Mouse (Mus musculus) liver, embryonic 14.5 days (tissue): ENCODE results near the gene Gas6. TPM values are rescaled to one million over a fixed set of nuclear protein-coding genes. Genes with fewer than 3 reads are reported as not detected.

Source experiments
- ATAC-seq: fragments of 200-750 bp; cut with Nextera tagmentation; 2 replicates; pipeline ENCODE4 v1.8.0; 2017; ENCODE audit warnings: moderate number of reproducible peaks, mild to moderate bottlenecking, moderate library complexity; ENCODE audit not compliant: insufficient read depth
- DNase-seq, 3 experiments: peaks; one replicate each; pipeline ENCODE4 v3.0.0-alpha.2; 2012 to 2013; ENCODE audit warnings: low read depth in 3 of 3, low spot score in 3 of 3
- H3K27ac ChIP-seq: fragments of 300-500 bp; sonication (generic); 2 replicates; pipeline ENCODE4 v1.5.1; 2014; ENCODE audit warnings: moderate library complexity, mild to moderate bottlenecking, control low read depth, inconsistent platforms
- H3K27me3 ChIP-seq: fragments of 300-500 bp; sonication (generic); 2 replicates; pipeline ENCODE4 v1.6.1; 2014; ENCODE audit warnings: mild to moderate bottlenecking, low read length, moderate library complexity; ENCODE audit not compliant: control insufficient read depth, insufficient read depth
- H3K36me3 ChIP-seq: fragments of 300-500 bp; sonication (generic); replicated peaks from 2 replicates; pipeline ENCODE4 v1.6.1; 2014; ENCODE audit warnings: low read depth; ENCODE audit not compliant: control insufficient read depth, insufficient read depth
- H3K4me1 ChIP-seq, 2 experiments: fragments of 200-500 bp in 1 of 2; fragments of 300-500 bp in 1 of 2; sonication (generic) in 1 of 2; replicated peaks; 2 replicates each; pipeline ENCODE4 v1.6.1; 2012 to 2014; ENCODE audit warnings: antibody characterized with exemption in 1 of 2, inconsistent platforms in 1 of 2, low read length in 1 of 2; ENCODE audit not compliant: control insufficient read depth in 2 of 2, insufficient read depth in 2 of 2
- H3K4me2 ChIP-seq: fragments of 300-500 bp; sonication (generic); 2 replicates; pipeline ENCODE4 v1.6.1; 2014; ENCODE audit warnings: low read depth, mild to moderate bottlenecking, control low read depth, moderate library complexity
- H3K4me3 ChIP-seq, 2 experiments: fragments of 200-500 bp in 1 of 2; fragments of 300-500 bp in 1 of 2; sonication (generic) in 1 of 2; 2 replicates each; pipeline ENCODE4 v1.5.1; 2012 to 2014; ENCODE audit warnings: low read depth in 2 of 2, low read length in 2 of 2, mild to moderate bottlenecking in 2 of 2, control low read depth in 1 of 2, inconsistent platforms in 1 of 2, moderate library complexity in 1 of 2; ENCODE audit not compliant: insufficient read depth in 1 of 2
- H3K9ac ChIP-seq: fragments of 300-500 bp; sonication (generic); replicated peaks from 2 replicates; pipeline ENCODE4 v1.6.1; 2014; ENCODE audit warnings: mild to moderate bottlenecking, control low read depth, moderate library complexity
- H3K9me3 ChIP-seq: fragments of 300-500 bp; sonication (generic); 2 replicates; pipeline ENCODE4 v1.6.1; 2016; ENCODE audit warnings: low read length, mixed read lengths; ENCODE audit not compliant: control insufficient read depth
- CTCF ChIP-seq: IDR thresholded peaks from 2 replicates; pipeline ENCODE4 v1.5.1; 2016; ENCODE audit warnings: antibody characterized with exemption, low read depth, control low read depth
- EP300 ChIP-seq: IDR thresholded peaks from 2 replicates; pipeline ENCODE4 v1.6.1; 2016; ENCODE audit warnings: antibody characterized with exemption, low read depth
- WGBS: fragments of 180-500 bp; shearing (Covaris S2); extraction: QIAGEN DNeasy Blood & Tissue Kit; methylation state at CpG from one replicate; pipeline ENCODE4 v1.1.7; 2014; ENCODE audit not compliant: insufficient replicate concordance; 5-methylcytosine and 5-hydroxymethylcytosine counted together
- polyA plus RNA-seq, 2 experiments: library from polyadenylated mRNA; depleted of rRNA in 1 of 2; stranded (reverse) in 1 of 2; unstranded in 1 of 2; fragments of >200 nt; fragmentation: Nextera tagmentation in 1 of 2; extraction: Ambion mirVana in 1 of 2; gene quantifications; 2 replicates each; pipeline versions ENCODE4 v1.2.1 to v1.2.3; 2012 to 2014

Gene Gas6
- polyA plus RNA-seq, 2 experiments = 2.2 to 2.7 TPM

DNA sequence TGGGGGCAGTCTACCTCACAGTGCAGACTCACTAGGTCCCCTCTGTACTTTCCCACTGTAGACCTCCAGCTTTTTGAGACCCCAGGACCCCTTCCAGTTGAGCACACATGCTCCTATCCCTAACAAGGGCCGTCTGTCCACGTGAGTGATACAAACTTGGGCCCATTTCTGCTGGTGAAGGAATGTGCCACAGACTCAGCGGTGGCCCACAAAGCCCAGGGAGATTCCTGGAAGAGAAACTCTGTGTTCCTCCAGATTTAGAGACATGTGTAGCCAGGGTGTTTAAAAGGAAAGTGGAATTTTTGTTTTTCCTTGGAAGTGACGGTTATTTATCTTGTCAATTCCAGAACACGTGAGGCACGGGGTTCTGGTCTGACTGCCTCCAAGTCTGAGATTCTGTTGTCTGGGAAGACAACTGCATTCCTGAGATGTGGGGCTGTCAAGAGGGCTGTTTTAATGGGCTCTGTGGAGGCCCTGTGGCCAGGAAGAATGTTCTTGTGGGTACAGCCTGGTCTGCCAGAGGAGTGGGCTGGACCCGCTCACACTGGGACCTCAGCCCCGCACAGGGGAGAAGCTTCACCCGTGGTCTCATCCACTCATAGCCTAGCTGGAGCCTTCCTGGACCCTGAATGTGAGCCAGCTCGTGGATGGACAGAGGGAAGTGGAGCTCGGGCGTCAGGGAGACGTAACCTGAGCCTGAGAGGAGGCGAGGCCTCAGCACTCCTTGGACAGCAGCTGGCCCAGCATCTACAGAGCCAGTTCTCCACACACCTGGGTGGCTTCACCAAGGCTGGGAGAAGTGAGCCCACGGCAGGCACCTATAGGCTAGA is 34.9 kb upstream of the Gas6 start:
- DNase-seq (no peak), ATAC-seq (no peak)
- Histone ChIP-seq H3K36me3 (no peaks in the 10 kb centered on the region), H3K9ac (no peak overlapping the region), H3K4me2 (no peak overlapping the region), H3K4me3 (no peak overlapping the region), H3K27ac (no peak overlapping the region), H3K27me3 (no peaks in the 10 kb centered on the region), H3K4me1 (peaks cover 0 to 4% of the 10 kb centered on the region in 2 experiments; a peak in 1 of 4 replicates), H3K9me3 (no peaks in the 10 kb centered on the region)
- no peak for TF ChIP-seq EP300
- 58% methylated on average over 15 of the region's 15 CpGs for WGBS

DNA sequence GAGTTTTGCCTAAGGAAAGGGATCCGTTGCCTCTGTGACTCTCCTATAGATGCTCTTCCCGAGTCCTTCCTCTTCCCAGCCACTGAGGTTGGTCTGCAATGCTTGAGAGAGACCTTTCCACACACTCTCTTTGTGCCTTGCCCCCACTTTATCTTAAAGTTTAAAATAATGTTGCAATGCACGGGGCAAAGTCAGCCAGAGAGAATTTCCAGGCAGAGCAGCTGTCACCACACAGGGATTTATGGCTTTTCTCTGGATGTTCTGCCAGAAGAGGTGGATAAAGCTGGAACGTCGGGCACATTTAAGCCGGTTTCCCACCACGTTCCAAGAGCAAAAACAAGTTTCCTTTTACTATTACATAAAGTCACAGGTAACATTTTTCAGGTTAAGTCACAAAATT is 27.1 kb upstream of the Gas6 start:
- ATAC-seq (no peak), DNase-seq (no peak)
- Histone ChIP-seq H3K4me2 (no peak overlapping the region), H3K4me3 (no peak overlapping the region), H3K4me1 (no peaks in the 10 kb centered on the region), H3K27ac (no peak overlapping the region), H3K9ac (no peak overlapping the region), H3K9me3 (no peaks in the 10 kb centered on the region), H3K36me3 (no peaks in the 10 kb centered on the region), H3K27me3 (no peaks in the 10 kb centered on the region)
- 42% methylated on average over 7 of the region's 7 CpGs for WGBS
- TF ChIP-seq EP300 (no peak), CTCF (no peak)

DNA sequence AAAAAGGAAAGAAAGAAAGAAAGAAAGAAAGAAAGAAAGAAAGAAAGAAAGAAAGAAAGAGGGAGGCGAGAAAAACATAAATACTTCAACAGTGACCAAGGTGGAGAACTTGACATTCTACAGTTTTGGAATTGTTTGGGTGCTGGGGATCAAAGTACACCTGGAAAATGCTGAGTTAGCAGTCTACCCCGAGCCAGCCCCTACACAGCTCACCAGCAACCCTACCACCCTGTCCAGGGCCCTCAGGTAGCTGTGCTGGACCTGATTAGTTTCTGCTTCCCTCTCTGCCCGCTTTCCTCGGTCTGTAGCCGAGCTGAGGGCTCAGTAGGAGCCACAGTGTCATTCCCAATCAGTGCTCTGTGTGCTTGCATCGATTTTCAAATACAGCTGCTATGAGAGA is 26.1 kb upstream of the Gas6 start:
- no peak overlapping the region for H3K4me2 ChIP-seq
- ATAC-seq (no peak), DNase-seq (no peak)
- H3K27ac ChIP-seq = no peak overlapping the region
- 32% methylated on average over 6 of the region's 6 CpGs for WGBS
- H3K9ac ChIP-seq = no peak overlapping the region
- no peaks in the 10 kb centered on the region for H3K27me3 ChIP-seq
- no peak overlapping the region for H3K4me3 ChIP-seq
- TF ChIP-seq CTCF (no peak), EP300 (no peak)
- no peaks in the 10 kb centered on the region for H3K36me3 ChIP-seq
- no peaks in the 10 kb centered on the region for H3K9me3 ChIP-seq
- H3K4me1 ChIP-seq = no peaks in the 10 kb centered on the region

- 55% methylated on average over 9 of the region's 9 CpGs for WGBS
- H3K36me3 ChIP-seq = no peaks in the 10 kb centered on the region
- DNase-seq (no peak), ATAC-seq (no peak)
- no peak overlapping the region for H3K9ac ChIP-seq
- no peaks in the 10 kb centered on the region for H3K27me3 ChIP-seq
- no peak overlapping the region for H3K4me3 ChIP-seq
- no peak overlapping the region for H3K4me2 ChIP-seq
- TF ChIP-seq CTCF (no peak), EP300 (no peak)
- H3K27ac ChIP-seq = no peak overlapping the region
- H3K4me1 ChIP-seq = no peaks in the 10 kb centered on the region
- H3K9me3 ChIP-seq = no peaks in the 10 kb centered on the region
Measured at GRCm38 (mm10) chr8:13519503-13519902, 25.2 kb upstream of the Gas6 start.

- no peaks in the 10 kb centered on the region for H3K27me3 ChIP-seq
- no peak for TF ChIP-seq CTCF
- TF ChIP-seq EP300 = no peak
- H3K4me3 ChIP-seq = no peak overlapping the region
- H3K9me3 ChIP-seq = no peaks in the 10 kb centered on the region
- DNase-seq = no peak
- ATAC-seq = no peak
- no peaks in the 10 kb centered on the region for H3K36me3 ChIP-seq
- WGBS = 74% methylated on average over 6 of the region's 6 CpGs
- H3K9ac ChIP-seq = no peak overlapping the region
- no peak overlapping the region for H3K27ac ChIP-seq
- no peaks in the 10 kb centered on the region for H3K4me1 ChIP-seq
- H3K4me2 ChIP-seq = no peak overlapping the region
Measured at GRCm38 (mm10) chr8:13517284-13517781, 23.0 kb upstream of the Gas6 start.
